Mouse (Mus musculus) heart, embryonic 14.5 days (tissue): ENCODE measurements at regions not wholly inside any gene's neighbourhood (a gene's known extent, or its start where the extent isn't known, plus 50 kb on each side); places are given as distances from the start of the nearest gene placed in this dataset.
A peak's percentile ranks its signal among the peaks of the same experiment; 100 is the strongest.

ENCODE experiments used
- ATAC-seq: fragments of 200-750 bp; cut with Nextera tagmentation; 2 replicates; pipeline ENCODE4 v1.8.0; 2017; ENCODE audit warnings: low read depth, moderate TSS enrichment; ENCODE audit not compliant: insufficient number of reproducible peaks, insufficient read depth, low FRiP score
- H3K27ac ChIP-seq, 2 experiments: fragments of 200-500 bp in 1 of 2; fragments of 300-500 bp in 1 of 2; sonication (generic) in 1 of 2; replicated peaks in 1 of 2; 2 replicates each; pipeline ENCODE4 v1.5.1; 2012 to 2014; ENCODE audit warnings: low read depth in 2 of 2, low read length in 2 of 2, control low read depth in 1 of 2, mild to moderate bottlenecking in 1 of 2, mixed read lengths in 1 of 2; ENCODE audit not compliant: control insufficient read depth in 1 of 2, insufficient read depth in 1 of 2
- H3K27me3 ChIP-seq: fragments of 300-500 bp; sonication (generic); 2 replicates; pipeline ENCODE4 v1.6.1; 2014; ENCODE audit warnings: mild to moderate bottlenecking, low read length, control low read depth; ENCODE audit not compliant: control insufficient read depth, insufficient read depth
- H3K36me3 ChIP-seq: fragments of 300-500 bp; sonication (generic); 2 replicates; pipeline ENCODE4 v1.6.1; 2014; ENCODE audit warnings: mild to moderate bottlenecking, control low read depth, low read length, mixed read lengths; ENCODE audit not compliant: control insufficient read depth, insufficient read depth
- H3K4me1 ChIP-seq, 2 experiments: fragments of 200-500 bp in 1 of 2; fragments of 300-500 bp in 1 of 2; sonication (generic) in 1 of 2; 2 replicates each; pipeline ENCODE4 v1.6.1; 2012 to 2014; ENCODE audit warnings: low read length in 2 of 2, control low read depth in 1 of 2, mixed read lengths in 1 of 2; ENCODE audit not compliant: control insufficient read depth in 2 of 2, insufficient read depth in 2 of 2
- H3K4me2 ChIP-seq: fragments of 300-500 bp; sonication (generic); 2 replicates; pipeline ENCODE4 v1.6.1; 2014; ENCODE audit warnings: mild to moderate bottlenecking, low read length
- H3K4me3 ChIP-seq, 2 experiments: fragments of 200-500 bp in 1 of 2; fragments of 300-500 bp in 1 of 2; sonication (generic) in 1 of 2; 2 replicates each; pipeline ENCODE4 v1.5.1; 2012 to 2014; ENCODE audit warnings: low read length in 2 of 2, mild to moderate bottlenecking in 2 of 2, control low read depth in 1 of 2, low read depth in 1 of 2, moderate library complexity in 1 of 2; ENCODE audit not compliant: control insufficient read depth in 1 of 2, insufficient read depth in 1 of 2
- H3K9ac ChIP-seq: fragments of 300-500 bp; sonication (generic); 2 replicates; pipeline ENCODE4 v1.6.1; 2014; ENCODE audit warnings: mild to moderate bottlenecking, low read length
- H3K9me3 ChIP-seq: fragments of 300-500 bp; sonication (generic); 2 replicates; pipeline ENCODE4 v1.6.1; 2016; ENCODE audit warnings: low read length, control low read depth; ENCODE audit not compliant: control insufficient read depth
- WGBS: fragments of 180-500 bp; shearing (Covaris S2); extraction: QIAGEN DNeasy Blood & Tissue Kit; methylation state at CpG from one replicate; pipeline ENCODE4 v1.1.7; 2014; 5-methylcytosine and 5-hydroxymethylcytosine counted together

DNA sequence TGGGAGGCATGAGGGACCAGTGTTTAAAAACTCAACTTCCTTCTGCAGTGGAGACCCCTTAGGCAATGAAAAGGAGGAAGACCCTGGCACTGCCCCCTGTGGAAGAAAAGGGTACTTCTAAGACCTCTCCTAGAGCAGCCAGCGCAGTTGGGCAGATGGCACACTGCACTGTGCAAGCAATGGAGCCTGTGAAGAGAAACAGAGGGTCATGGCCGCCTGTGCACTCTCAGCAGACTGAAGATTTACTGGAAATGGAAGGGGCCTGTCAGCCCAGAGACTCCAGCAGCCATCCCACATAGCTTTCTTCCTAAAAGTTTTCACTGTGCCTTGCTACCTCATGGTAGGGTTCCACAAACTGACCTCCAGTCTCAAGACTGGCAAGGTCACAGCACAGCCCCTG is 193.4 kb downstream of the Barhl2 start:
- H3K9me3 ChIP-seq: no peaks in the 10 kb centered on the region
- no peak overlapping the region for H3K27ac ChIP-seq
- 73% methylated on average over 2 of the region's 2 CpGs for WGBS
- no peak overlapping the region for H3K4me2 ChIP-seq
- H3K36me3 ChIP-seq: no peaks in the 10 kb centered on the region
- no peak for ATAC-seq
- H3K4me1 ChIP-seq: no peaks in the 10 kb centered on the region
- H3K4me3 ChIP-seq: no peak overlapping the region
- H3K9ac ChIP-seq: no peak overlapping the region
- no peaks in the 10 kb centered on the region for H3K27me3 ChIP-seq

DNA sequence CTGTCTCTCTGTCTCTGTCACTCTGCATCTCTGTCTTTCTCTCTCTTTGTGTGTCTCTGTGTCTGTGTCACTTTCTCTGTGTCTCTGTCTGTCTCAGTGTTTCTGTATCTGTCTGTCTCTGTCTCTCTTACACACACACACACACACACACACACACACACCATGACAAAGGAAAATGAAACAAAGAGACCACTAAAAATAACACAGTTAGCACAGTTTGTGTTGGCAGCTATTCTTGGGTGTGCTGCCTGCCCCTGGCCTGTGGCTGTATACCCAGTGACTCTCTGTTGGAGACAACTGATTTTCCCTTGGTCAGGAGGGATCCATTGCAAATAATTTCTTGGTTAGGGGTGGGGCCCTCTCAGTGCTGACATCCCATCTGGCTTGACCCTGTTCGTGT is 200.8 kb downstream of the Barhl2 start:
- Histone ChIP-seq H3K4me2 (no peak overlapping the region), H3K4me1 (peaks cover 2 to 6% of the 10 kb centered on the region in 2 experiments; a peak in 3 of 4 replicates), H3K27ac (no peak overlapping the region; a peak in 1 of 4 replicates), H3K9me3 (no peaks in the 10 kb centered on the region), H3K9ac (no peak overlapping the region), H3K27me3 (no peaks in the 10 kb centered on the region), H3K4me3 (no peak overlapping the region), H3K36me3 (no peaks in the 10 kb centered on the region)
- peak; percentile 54; the same call in 1 of the 2 replicates for ATAC-seq
- WGBS: 50% methylated on average over 1 of the region's 1 CpGs

DNA sequence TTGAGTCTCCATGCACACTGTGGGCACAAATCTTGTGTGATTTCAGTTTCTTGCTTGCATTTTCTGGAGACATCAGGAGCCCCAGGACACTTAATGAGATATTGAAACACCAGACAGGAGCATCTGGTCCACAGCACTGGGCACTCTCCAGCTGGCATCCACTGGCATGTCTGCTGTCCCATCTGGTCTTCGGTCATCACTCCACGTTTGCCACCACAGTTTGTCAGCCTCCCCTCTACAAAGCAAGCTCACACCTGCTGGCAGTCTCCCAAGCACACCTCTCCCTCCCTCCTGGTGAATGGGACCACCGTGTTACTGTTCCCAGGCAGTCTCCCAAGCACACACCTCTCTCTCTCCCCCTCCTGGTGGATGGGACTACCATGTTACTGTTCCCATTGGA is 228.8 kb downstream of the Barhl2 start:
- no peak for ATAC-seq
- peaks cover 0 to 2% of the 10 kb centered on the region in 2 experiments; a peak in 1 of 4 replicates for H3K4me1 ChIP-seq
- no peak overlapping the region for H3K27ac ChIP-seq
- no peak overlapping the region for H3K4me2 ChIP-seq
- no peaks in the 10 kb centered on the region for H3K9me3 ChIP-seq
- 62% methylated on average over 3 of the region's 3 CpGs for WGBS
- H3K4me3 ChIP-seq: no peak overlapping the region
- H3K9ac ChIP-seq: no peak overlapping the region
- no peaks in the 10 kb centered on the region for H3K36me3 ChIP-seq
- no peaks in the 10 kb centered on the region for H3K27me3 ChIP-seq

- ATAC-seq: no peak
- Histone ChIP-seq H3K27me3 (no peaks in the 10 kb centered on the region), H3K9me3 (no peaks in the 10 kb centered on the region), H3K36me3 (no peaks in the 10 kb centered on the region), H3K4me2 (no peak overlapping the region), H3K4me3 (no peak overlapping the region), H3K9ac (no peak overlapping the region), H3K27ac (no peak overlapping the region), H3K4me1 (peaks cover 0 to 2% of the 10 kb centered on the region in 2 experiments; a peak in 1 of 4 replicates)
- 28% methylated on average over 7 of the region's 7 CpGs for WGBS
These were observed 233.8 kb downstream of the Barhl2 start for GRCm38 (mm10) chr5:106224141-106224540.

GRCm38 (mm10) chr5:106209543-106209942 is 248.4 kb downstream of the Barhl2 start:
- no peaks in the 10 kb centered on the region for H3K9me3 ChIP-seq
- H3K9ac ChIP-seq: no peak overlapping the region
- H3K27me3 ChIP-seq: no peaks in the 10 kb centered on the region
- no peak overlapping the region for H3K4me2 ChIP-seq
- 82% methylated on average over 5 of the region's 5 CpGs for WGBS
- H3K27ac ChIP-seq: no peak overlapping the region
- H3K36me3 ChIP-seq: no peaks in the 10 kb centered on the region
- H3K4me3 ChIP-seq: no peak overlapping the region
- H3K4me1 ChIP-seq: no peaks in the 10 kb centered on the region
- ATAC-seq: no peak

DNA sequence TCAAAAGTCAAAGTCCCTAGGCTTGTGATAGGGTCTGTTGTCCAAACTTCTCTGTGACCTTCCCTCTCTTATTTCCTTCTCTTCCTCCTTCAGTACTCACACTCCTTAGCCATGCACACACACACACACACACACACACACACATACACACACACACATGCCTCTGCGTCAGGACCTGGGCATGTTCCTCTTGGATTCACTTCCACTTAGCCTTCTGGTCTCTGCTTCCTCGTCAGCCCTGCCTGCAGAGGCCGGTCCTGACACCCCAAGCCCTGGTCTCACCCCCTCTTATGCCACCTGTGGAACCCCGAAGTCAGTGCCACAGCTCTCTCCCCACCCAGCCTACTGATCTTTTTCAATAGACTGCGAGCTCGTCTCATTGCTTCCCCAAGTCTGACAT is 250.3 kb downstream of the Barhl2 start:
- Histone ChIP-seq H3K9me3 (no peaks in the 10 kb centered on the region), H3K36me3 (no peaks in the 10 kb centered on the region), H3K4me1 (no peaks in the 10 kb centered on the region), H3K27me3 (no peaks in the 10 kb centered on the region), H3K9ac (no peak overlapping the region), H3K4me2 (no peak overlapping the region), H3K27ac (no peak overlapping the region), H3K4me3 (no peak overlapping the region)
- 76% methylated on average over 6 of the region's 6 CpGs for WGBS
- no peak for ATAC-seq

DNA sequence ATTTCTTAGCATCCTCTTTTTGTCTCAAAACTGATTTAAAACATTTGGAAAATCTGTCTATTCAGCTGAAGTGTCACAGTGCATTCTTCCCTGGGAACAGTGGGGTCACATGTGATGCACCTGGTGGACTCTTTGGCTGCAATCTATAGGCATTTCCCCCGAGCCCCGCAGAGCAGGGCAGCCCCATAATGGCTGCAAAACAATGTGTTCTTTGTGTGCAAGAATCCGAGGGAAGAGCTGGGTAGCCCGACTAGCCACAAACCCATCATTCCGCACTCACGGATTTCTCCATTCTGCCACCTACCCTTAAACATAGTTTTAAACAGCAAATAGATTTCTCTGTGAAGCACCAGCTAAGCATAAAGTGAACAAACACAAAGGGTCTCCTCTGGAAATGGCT is 252.2 kb downstream of the Barhl2 start:
- H3K27ac ChIP-seq: no peak overlapping the region
- H3K4me2 ChIP-seq: no peak overlapping the region
- H3K4me3 ChIP-seq: no peak overlapping the region
- ATAC-seq: no peak
- no peaks in the 10 kb centered on the region for H3K36me3 ChIP-seq
- H3K9me3 ChIP-seq: no peaks in the 10 kb centered on the region
- H3K27me3 ChIP-seq: no peaks in the 10 kb centered on the region
- H3K9ac ChIP-seq: no peak overlapping the region
- no peaks in the 10 kb centered on the region for H3K4me1 ChIP-seq
- WGBS: 67% methylated on average over 6 of the region's 6 CpGs

DNA sequence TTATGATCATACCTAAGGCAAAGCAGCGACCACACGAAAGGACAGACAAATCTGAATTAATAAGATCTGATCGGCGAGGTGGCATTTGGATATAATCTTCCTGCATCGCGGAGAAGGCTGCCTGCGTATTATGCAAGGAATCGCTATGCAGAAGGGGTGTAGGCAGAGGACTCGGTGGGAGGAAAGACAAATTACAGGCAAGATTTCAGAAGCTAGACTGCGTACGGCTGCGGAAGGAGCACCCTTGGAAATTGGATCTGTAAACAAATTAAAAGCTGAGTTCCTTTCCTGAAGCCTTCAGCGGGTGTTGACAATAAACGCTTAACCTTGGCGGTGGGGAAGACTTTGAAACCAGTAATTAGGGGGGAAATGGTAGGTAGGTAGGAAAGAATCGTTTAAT is 257.3 kb downstream of the Barhl2 start:
- Histone ChIP-seq H3K4me3 (no peak overlapping the region), H3K27me3 (no peaks in the 10 kb centered on the region), H3K9ac (no peak overlapping the region), H3K4me1 (no peaks in the 10 kb centered on the region), H3K27ac (no peak overlapping the region), H3K4me2 (no peak overlapping the region), H3K36me3 (no peaks in the 10 kb centered on the region), H3K9me3 (no peaks in the 10 kb centered on the region)
- ATAC-seq: no peak
- WGBS: 79% methylated on average over 16 of the region's 16 CpGs
